Mouse (Mus musculus) 416B (cell line): ENCODE measurements around the gene Rab5c.
A peak's percentile ranks its signal among the peaks of the same experiment; 100 is the strongest.

ENCODE experiments used
- DNase-seq: peaks from one replicate; pipeline ENCODE4 v3.0.0; 2011; ENCODE audit warnings: low read depth

Gene Rab5c

GRCm38 (mm10) chr11:100752294-100752693 is 14.3 kb upstream of the Rab5c start:
- DNase-seq: no peak

GRCm38 (mm10) chr11:100750127-100750526 is 12.1 kb upstream of the Rab5c start:
- DNase-seq: no peak

GRCm38 (mm10) chr11:100749469-100749868 is 11.5 kb upstream of the Rab5c start:
- DNase-seq: no peak

GRCm38 (mm10) chr11:100748620-100749019 is 10.6 kb upstream of the Rab5c start:
- DNase-seq: no peak

- DNase-seq: no peak
Measured at GRCm38 (mm10) chr11:100747114-100747513, 9.1 kb upstream of the Rab5c start.

GRCm38 (mm10) chr11:100746546-100746945 is 8.5 kb upstream of the Rab5c start:
- no peak for DNase-seq

- peak; percentile 71 for DNase-seq
Measured at GRCm38 (mm10) chr11:100745085-100745484, 7.1 kb upstream of the Rab5c start.

GRCm38 (mm10) chr11:100741348-100741747 is 3.3 kb upstream of the Rab5c start:
- no peak for DNase-seq

- DNase-seq: no peak
Measured at GRCm38 (mm10) chr11:100738749-100739148, 734 bp upstream of the Rab5c start.

- DNase-seq: peak; percentile 85
Measured at GRCm38 (mm10) chr11:100737105-100737733, 796 bp downstream of the Rab5c start.

GRCm38 (mm10) chr11:100736746-100737080 is 1.3 kb downstream of the Rab5c start:
- no peak for DNase-seq

GRCm38 (mm10) chr11:100735954-100736745 is 1.9 kb downstream of the Rab5c start:
- DNase-seq: peak; percentile 78

GRCm38 (mm10) chr11:100735134-100735865 is 2.7 kb downstream of the Rab5c start:
- peak; percentile 55 for DNase-seq

- peak; percentile 49 for DNase-seq
Measured at GRCm38 (mm10) chr11:100730477-100731205, 7.4 kb downstream of the Rab5c start.

GRCm38 (mm10) chr11:100729976-100730375 is 8.0 kb downstream of the Rab5c start:
- DNase-seq: no peak

- no peak for DNase-seq
Measured at GRCm38 (mm10) chr11:100728601-100729000, 9.4 kb downstream of the Rab5c start.

GRCm38 (mm10) chr11:100727201-100727600 is 10.8 kb downstream of the Rab5c start:
- no peak for DNase-seq

GRCm38 (mm10) chr11:100724919-100725512 is 13.0 kb downstream of the Rab5c start:
- peak; percentile 36 for DNase-seq

- DNase-seq: no peak
Measured at GRCm38 (mm10) chr11:100722493-100723028, 15.5 kb downstream of the Rab5c start.

GRCm38 (mm10) chr11:100721776-100722492 is 16.1 kb downstream of the Rab5c start:
- peak; percentile 44 for DNase-seq

GRCm38 (mm10) chr11:100721254-100721653 is 16.8 kb downstream of the Rab5c start:
- DNase-seq: peak; percentile 89
